Mouse (Mus musculus) frontal cortex, postnatal 14 days (tissue): ENCODE measurements at regions not wholly inside any gene's neighbourhood (a gene's known extent, or its start where the extent isn't known, plus 50 kb on each side); places are given as distances from the start of the nearest gene placed in this dataset.

ENCODE experiments used
- DNase-seq, 2 experiments: peaks; one replicate each; pipeline ENCODE4 v3.0.0; 2022; ENCODE audit warnings: low spot score in 2 of 2

DNA sequence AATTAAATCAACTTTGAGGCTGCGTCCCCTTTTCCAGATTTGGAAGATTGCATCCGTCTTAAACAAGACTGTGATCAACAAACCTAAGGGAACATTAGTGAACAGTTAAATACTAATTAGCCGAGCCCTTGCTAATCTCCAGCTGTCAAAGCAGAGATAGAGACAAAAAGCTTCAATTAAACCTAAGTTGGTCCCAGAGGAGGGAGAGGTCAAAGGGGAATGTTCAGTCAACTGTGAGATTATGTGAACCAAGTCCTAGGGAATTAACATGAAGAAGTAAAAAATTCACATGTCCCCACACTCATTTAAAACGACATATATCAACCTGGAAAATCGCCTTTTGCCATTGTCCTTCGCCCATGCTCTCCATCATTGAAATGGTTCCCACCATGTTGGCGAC lies 59.7 kb upstream of the Tbx20 start:
- DNase-seq: no peak

DNA sequence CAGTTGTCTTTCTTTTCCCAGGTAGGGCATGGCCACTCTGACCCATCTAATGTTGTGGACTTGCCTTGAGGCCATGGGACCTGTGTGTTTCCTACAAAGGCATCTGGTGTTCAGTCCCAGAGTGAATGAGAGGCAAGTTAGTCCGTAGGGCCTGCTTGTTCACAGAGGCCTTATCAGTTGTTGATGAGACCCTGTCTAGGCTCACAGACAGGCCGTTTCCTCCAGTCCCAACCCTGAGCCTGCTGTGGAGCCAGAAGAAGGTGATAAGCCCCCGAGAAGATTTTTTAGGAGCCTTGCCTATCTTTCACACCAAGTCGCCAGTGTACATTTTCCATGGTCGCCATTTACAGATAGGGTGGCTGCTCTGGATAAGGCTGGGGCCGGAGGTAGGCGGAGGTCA lies 74.1 kb upstream of the Tbx20 start:
- no peak for DNase-seq

DNA sequence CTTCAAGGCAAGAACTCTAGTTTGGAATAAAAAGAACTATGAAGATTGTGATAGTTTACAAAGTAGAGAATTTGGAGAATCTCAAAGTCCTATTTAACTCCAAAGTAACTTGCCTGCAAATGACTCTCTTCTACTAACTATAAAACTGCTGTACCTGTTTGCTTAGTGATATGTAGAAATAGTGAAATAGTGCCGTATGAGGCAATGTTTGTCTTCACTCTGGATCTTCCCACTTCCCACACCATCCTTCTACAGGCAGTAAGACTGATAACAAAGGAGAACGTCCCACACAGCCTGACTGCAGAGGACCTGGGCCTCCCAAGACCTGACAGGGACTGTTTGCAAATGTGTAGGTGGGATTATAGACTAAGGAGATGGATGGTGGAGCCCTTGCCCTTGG lies 85.4 kb upstream of the Tbx20 start:
- DNase-seq: no peak

DNA sequence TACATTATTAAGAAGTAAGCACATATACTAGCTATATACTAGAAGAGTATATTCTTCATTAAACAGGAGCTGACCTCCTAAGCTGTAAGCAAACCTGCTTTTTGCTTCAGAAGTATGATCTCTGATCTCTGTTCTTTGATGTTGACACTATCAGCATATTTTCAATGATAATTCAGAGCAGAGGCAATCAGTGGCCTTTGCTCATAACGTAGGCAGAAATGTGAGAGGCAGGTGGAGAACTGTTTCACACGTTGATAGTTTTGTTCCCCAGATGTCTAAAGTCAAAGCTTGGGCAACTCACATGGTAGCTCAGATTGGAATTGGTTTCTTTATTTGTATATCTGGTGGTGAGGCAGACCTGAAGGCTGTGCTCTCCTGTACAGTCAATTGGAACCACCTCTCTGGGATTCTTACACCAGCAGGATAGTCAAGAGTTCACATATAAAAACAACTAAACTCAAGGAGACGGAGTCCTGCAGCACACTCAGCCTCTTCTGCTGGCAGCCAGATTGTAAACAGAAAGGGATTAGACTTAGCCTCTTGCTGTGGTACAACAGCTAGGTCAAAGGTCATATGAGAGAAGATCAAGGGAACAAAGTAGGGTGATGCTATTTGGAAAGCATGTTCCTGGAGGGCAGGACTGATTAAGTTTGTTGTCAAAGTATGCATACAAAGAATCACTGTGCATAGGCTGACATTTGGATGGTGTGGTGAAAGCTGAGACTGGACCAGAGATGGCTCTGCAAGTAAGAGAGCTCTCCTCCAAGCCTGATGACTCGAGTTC lies 92.5 kb upstream of the Tbx20 start:
- DNase-seq: no peak

DNA sequence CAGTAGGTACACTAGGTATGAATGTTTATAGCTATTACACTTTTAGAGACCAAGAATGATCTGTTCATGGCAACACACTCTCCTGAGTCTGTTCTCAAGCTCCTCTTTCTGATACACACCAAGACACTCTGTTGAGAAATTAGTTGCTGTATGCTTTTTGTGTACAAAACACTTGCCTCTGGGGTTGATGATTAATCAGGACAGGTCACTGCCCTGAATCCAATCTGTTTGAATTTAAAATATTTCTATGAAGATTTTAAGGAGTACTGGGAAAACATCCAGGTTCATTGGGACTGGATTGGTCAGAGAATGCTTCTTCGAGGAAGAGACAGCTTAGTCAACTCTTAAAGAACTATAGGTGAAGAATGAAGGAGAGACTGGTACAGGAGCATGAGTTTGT lies 94.6 kb upstream of the Tbx20 start:
- DNase-seq: no peak

DNA sequence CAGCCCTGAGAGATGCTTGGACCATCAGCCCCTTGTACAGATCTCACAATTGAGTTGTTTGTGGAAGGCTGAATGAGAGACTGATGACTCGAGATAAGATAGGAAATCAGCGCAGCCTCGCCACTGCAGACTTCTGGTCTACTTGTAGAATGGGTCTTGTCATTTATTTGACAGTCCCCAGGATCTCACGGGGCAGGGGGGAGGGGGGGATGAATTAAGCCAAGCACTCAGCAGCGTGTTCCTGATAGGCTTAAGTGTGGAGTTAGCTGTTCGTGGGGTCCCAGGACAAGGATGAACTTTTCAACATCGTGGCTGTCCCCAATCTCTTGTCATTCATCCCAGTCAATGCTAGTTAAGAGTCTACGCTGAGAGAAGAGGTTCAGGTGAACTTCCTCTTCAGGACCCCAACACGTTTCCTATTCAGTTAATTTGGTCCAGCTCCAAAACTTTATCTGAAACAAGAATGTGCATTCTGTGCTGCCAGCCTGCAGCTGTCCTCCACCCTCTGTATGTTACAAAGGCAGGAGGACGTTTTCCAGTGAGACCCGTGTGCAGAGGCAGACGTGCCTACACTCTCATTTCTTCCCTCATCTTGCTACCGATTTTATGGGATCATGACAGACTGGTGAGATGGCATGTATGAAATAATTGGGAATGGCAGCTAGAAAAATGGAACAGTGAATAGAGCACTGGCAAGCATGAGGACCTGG lies 100.5 kb upstream of the Tbx20 start:
- no peak for DNase-seq

DNA sequence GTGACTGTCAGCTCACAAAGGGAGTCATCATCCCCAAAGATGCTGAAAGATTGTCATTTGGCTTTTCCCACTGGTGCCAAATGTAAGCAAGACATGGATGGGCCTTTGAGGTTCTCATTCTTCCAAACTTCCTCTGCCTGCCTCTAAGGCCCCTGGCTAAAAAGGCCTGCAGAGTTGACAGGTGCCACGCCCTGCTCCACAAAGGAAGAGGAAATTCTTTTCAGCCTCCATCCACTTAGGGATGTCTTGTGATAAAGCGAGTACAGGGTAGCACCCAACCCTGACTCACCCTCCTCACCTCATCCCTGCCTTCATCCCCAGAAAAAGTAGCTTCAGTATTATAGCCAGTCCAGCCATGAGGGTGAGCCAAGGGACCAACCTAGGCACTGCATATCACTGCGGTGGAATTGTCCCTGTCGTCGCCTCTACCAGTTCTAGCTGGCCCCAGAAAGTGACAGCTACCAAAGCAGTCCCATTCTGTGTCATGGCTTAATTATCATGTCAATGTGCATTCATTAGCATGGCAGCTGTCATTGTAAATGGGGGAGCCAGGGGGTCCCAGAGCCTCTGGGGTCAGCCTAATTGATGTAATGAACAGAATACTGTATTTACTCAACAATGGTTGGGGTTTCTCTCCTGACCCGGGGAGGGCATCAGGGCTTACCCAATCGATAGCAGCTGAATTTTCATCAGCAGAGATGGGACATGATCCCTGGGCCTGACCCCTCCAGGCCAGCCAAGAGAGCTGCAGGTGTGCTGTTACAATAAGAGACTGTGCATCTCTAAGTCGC lies 104.5 kb upstream of the Tbx20 start:
- DNase-seq: no peak

DNA sequence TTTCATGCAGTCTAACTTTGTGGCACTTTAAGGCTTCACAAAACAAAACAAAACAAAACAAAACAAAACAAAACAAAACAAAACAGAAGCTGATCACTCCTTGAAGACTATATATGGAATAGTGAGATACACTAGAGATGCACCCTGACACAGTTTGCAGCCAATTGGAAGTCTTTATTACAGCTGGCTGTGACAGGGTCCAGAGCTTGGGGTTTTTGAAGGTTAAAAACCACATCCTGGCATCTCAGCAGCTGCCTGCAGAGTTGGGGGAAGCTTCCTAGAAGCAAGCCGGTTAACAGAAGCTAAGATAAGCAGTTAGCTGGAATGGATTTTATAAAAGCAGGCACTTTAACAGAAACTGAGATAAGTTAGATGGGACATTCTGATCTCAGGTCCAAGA lies 105.6 kb upstream of the Tbx20 start:
- DNase-seq: no peak

DNA sequence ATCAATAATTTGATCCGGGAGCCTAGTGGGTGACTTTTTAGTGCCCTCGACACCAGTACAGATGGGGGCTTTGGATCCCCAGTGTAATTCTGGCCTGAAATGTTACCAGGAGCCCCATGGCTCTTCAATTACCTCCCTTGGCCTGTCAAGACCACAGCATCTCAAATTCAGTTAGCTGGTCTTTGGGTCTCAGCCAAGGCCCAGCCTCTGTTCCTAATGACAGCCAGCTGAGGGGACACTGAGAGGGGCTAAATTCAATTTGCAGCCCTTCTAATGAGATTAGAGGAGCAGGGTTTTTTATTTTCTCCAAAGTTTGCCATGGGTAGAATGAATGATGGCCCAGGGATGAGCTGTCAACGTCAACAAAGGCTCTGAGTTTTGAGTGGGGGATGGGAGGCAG lies 109.9 kb upstream of the Tbx20 start:
- DNase-seq: no peak

DNA sequence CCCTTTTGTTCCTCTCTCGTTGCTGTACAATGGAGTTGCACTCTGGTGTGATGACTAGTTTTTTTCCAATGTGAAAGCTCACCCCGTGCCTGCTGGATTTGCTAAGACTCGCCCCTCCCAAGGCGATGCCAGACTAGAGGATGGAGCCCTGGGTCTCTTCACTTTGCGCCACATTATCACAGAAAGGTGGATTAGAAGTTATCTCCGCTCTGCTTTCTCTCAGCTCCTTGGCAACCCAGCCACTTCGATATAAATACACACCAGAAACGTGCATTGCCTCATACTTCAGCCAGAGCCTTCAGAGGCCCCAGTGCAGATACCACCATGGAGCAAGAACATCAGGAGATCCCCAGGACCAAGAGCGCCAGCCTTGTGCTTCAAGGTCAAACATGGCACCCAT lies 114.2 kb upstream of the Tbx20 start:
- DNase-seq: no peak

DNA sequence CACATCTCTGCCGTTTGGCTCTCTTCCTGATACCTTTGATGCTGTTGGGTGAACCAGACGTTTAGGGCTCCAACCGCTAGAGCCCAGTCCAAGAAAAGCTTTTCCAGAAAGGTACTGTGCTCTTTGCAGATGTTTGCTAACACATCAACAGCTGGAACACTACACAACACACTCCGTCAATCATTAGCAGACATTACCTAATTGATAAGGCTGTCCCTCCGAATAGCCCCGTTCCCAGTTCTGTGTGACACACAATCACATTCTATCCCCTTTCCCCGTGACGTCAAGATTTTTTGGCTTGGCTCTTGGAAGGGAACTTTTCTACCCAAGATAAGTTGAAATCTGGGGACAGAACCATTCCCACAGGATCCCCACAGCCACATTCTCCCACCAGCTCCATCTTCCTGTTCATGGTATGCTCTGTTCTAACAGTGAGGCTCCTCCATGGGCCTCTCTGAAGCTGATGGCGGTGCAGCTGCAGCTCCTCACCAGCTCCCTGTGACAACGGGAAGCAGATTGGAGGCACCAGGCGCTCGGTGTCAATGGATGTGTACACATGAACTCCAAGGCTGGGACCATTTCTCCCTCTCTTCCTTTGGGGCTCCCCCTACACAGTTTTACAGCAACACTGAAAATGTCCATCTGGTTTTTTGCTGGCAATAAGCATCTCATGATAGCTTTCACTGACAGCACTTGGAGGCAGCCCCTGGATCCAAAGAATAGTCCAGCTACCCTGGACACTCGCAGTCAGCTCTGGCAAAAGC lies 122.6 kb upstream of the Tbx20 start:
- no peak for DNase-seq

DNA sequence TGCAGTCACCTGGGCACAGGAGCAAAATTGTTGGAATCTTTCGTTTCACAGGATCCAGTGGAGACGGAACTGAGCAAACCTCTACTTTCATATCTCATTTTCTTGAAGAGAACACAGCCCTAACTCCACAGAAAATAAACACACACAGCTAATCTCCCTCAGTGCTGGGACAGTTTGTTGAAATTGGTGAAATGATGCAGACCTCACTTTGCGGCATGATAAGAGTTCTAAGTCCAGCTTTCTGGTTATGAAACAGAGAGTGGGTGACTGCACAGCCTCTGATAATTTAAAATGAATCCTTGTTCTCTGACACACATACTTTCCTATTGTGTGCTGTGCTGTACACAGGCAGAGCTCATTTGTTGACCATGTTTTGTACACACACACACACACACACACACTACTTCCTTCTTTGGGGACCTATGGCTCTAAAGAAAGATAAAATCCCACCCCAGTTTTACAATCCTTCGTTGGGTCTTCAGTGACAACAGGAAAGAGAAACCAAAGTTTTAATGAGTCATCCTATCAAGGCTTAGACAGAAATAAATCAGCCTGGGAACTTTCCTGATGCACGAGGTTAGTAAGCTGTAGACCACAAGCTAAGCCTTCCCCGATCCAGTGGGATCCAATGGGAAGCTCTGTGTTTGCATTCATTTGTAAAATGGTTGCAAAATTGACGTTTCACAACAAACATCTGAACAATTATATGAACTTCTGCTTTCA lies 125.3 kb upstream of the Tbx20 start:
- no peak for DNase-seq

DNA sequence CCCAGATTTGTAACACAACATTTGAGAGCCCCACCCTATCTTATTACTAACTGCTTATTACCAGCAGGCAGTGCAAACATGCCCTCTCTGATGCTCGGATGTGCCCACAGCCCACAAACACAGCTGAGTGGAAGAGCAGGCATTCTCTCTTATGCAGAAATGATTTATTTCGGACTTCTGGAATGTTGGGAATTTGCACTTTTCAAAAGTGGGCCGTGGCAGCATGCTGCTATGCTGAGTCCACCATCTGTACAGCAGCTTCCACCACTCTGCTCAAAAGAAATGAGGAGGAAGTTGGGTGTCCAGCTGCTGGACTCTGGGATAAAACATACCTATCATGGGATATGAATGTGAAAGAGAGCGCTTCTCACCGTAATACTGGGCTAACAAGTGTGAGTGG lies 129.6 kb upstream of the Tbx20 start:
- no peak for DNase-seq

DNA sequence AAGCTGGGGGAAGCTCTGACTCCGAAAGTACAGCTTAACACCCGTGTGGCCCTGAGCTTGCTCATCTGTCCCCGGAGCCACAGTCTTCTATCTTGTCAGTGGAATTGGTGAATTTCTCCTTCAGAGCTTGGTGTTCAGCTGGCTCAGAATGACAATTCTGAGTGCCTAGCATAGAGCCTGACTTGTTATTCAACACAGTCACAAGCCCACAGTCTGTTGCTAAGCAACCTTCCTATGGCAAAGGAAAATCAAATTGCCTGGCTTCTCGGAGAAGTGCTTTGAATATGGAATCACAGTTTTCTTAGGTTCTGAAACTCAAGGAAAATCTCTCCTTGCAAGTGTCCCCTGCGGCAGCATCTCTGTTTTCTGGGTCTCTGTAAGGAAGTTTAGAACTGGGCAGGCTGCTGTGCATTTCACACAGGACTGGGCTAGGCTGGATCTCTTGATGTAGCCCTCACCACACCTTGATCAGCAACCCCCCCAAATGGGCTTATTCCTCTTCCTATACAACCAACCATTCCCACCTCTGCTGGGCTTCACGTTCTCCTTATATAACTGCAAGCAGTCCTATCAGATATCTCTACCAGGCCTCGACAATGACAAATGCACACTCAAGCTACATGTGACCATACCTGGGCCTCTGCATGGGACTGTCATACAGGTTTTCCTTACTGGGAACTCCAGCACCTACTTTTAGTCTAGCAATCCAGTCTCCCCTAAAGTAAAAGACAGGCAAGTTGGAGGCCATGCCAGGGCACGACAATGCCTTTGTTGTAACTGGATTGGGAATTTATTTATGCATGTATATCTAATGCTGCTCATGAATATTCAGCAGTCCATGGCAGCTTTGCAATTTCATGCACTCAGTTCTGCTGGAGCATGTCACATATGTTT lies 135.2 kb upstream of the Tbx20 start:
- DNase-seq: no peak

DNA sequence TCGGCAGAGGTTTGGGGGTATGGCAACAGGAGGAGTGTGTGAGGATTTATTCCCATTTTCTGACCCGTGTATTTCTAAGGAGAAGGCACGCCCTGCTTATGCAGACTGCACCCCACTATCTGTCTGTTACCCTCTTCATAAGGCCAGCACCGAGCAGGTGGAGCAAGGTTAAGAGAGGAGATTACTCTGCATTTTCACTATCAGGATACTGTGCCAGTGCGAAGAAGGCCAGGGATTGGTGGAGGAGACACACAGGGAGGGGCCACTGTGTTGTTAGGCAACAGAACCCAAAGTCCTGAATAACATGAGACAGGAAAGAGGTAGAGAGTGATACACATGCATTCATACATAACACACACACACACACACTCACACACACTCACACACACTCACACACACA lies 136.6 kb upstream of the Tbx20 start:
- no peak for DNase-seq

DNA sequence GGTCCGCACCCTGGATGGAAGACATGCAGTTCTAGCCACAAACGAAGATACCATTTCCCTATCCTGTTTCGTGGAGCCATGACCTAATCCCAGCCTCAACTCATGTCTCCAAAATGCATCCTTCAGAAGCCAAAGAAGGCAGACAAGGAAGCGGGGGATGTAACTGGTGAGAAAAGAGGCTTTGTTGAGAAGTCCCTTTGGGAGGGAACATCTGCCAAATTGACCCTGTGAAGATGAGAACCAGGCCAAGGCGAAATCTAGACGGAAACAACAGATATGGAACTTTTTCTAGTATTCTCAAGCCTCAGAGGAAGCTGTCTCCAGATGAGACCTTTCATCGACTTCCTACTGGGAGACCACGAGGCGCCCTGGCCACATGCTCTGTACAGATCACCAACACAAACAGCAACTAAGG lies 145.9 kb upstream of the Tbx20 start:
- no peak for DNase-seq

DNA sequence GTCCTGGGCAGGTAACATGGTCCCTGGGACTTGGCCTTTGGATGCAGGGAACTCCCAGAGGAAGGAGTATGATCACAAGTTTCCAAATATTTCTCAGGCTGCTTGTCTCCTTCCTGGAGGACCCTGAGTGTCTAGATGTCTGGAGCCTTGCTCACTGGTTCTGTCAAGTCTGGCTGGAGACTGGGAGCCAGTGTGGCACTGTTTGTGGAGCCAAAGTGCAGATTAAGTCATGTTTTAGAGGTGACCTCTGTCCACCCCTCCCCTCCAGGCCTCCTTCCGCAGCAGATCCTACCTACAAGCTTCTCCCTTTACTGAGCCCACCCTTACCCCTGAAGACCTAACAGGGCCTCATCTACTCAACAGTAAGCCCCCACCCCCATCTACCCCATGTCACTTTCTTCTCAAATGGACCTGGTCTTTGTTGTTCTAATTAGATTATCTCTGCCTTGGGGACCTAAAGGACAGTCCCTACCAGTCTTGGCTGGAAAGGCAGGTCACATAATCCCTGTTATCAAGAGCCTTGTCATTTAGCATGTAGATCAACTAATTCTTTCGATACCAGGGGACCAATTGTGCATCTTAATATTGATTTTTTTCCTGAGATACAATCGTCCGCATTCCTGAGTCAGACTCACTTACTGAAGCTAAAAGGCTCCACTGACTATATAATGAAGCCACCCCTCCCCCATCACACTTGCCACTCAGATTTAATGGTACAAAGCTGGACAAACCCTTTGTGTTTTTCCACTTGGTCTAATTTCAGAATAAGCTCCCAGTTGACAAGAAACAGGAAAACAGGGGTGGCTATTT lies 148.2 kb upstream of the Tbx20 start:
- no peak for DNase-seq

DNA sequence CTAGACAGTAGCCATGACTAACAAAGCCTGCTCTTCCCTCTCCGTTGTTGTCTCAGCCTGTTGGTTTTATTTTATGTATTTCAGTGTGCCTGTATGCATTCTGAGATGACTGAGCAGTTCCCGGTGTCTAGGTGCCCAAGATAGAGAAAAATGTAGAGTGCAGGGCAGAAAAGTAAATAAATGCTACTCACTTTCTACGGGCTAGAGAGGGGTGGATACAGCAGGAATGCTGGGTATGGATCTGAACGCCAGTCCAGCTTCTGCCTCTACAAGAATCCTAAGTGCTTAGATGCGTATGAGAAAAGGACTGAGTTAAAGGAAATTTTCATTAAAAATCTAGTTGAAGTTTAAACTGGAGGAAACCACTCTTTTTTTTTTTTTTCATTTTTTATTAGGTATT lies 149.4 kb upstream of the Tbx20 start:
- DNase-seq: no peak

DNA sequence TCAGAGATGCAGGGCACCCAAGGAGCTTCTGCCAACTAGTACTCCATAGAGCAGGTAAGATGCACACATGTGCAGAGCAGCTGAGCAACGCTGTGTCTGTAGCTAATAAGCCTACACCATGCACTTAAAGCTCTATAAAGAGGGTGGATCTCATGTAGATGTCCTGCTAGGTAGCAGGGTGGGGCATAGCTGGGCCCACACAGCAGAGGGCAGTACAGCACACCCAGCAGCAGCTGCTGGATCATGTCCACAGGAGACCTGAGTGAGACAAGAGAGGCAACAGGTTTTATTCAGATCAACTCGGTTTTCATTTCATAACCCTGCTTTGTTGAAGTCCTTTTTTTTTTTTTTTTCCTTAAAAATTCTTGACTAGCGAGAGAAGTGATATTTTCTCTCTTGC lies 151.5 kb upstream of the Gm10181 start:
- no peak for DNase-seq

DNA sequence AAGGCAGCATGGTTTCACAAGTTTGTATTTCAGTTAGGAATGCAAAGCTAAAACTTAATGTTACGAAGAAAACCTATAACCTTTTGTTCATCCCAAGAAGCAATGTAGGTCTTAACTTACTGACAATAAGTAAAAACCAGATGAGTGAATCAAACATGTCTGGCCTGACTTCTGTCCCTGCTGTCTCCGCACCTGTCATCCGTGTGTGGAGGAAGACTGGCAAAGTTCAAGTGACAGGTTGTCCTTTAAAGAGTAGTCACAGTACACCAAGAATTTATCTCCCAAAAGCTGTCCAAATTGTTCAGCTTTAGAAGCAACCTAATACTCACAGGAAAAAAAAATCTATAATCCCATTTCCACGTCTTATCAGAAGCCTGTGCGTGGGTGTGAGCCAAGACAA lies 146.3 kb upstream of the Gm10181 start:
- DNase-seq: no peak
